Mouse (Mus musculus) lung, postnatal 36 days (tissue): ENCODE results near the gene Masp1.

Experiments
- DNase-seq: peaks from one replicate; pipeline ENCODE4 v3.0.0; 2022; ENCODE audit warnings: mixed read lengths

The Masp1 gene

GRCm38 (mm10) chr16:23520235-23520871 lies at the start of gene Masp1, which contains the start of gene Rtp4:
Gene Masp1, minus strand, starts transcription at chr16:23520815.
Gene Rtp4, plus strand, starts transcription at chr16:23520291.
- no peak for DNase-seq

- DNase-seq = no peak
Measured at GRCm38 (mm10) chr16:23568369-23568958, 47.8 kb upstream of the Masp1 start.

- no peak for DNase-seq
Measured at GRCm38 (mm10) chr16:23557669-23558068, 37.1 kb upstream of the Masp1 start.

GRCm38 (mm10) chr16:23557195-23557594 lies 36.6 kb upstream of the Masp1 start:
- peak; percentile 29 for DNase-seq

GRCm38 (mm10) chr16:23554673-23555072 lies 34.1 kb upstream of the Masp1 start:
- DNase-seq = no peak

- DNase-seq = no peak
Measured at GRCm38 (mm10) chr16:23550981-23551582, 30.5 kb upstream of the Masp1 start.

- peak; percentile 80 for DNase-seq
Measured at GRCm38 (mm10) chr16:23550346-23550980, 29.8 kb upstream of the Masp1 start.

- DNase-seq = peak; percentile 7
Measured at GRCm38 (mm10) chr16:23547783-23548182, 27.2 kb upstream of the Masp1 start.

GRCm38 (mm10) chr16:23544361-23544760 lies 23.7 kb upstream of the Masp1 start:
- DNase-seq = no peak

GRCm38 (mm10) chr16:23542866-23543265 lies 22.3 kb upstream of the Masp1 start:
- DNase-seq = no peak

- DNase-seq = no peak
Measured at GRCm38 (mm10) chr16:23541046-23541445, 20.4 kb upstream of the Masp1 start.

GRCm38 (mm10) chr16:23533707-23534106 lies 13.1 kb upstream of the Masp1 start:
- no peak for DNase-seq

- DNase-seq = no peak
Measured at GRCm38 (mm10) chr16:23529186-23529585, 8.6 kb upstream of the Masp1 start.

GRCm38 (mm10) chr16:23522081-23522480 lies 1.5 kb upstream of the Masp1 start:
- DNase-seq = no peak

- no peak for DNase-seq
Measured at GRCm38 (mm10) chr16:23521092-23521491, 477 bp upstream of the Masp1 start.

- no peak for DNase-seq
Measured at GRCm38 (mm10) chr16:23519771-23520170, 844 bp downstream of the Masp1 start.

GRCm38 (mm10) chr16:23518567-23519369 lies 1.8 kb downstream of the Masp1 start:
- DNase-seq = peak; percentile 33

GRCm38 (mm10) chr16:23517754-23518566 lies 2.7 kb downstream of the Masp1 start:
- DNase-seq = no peak

GRCm38 (mm10) chr16:23517230-23517629 lies 3.4 kb downstream of the Masp1 start:
- no peak for DNase-seq

GRCm38 (mm10) chr16:23516606-23517005 lies 4.0 kb downstream of the Masp1 start:
- no peak for DNase-seq

GRCm38 (mm10) chr16:23515766-23516165 lies 4.8 kb downstream of the Masp1 start:
- peak; percentile 71 for DNase-seq

- DNase-seq = no peak
Measured at GRCm38 (mm10) chr16:23513401-23513800, 7.2 kb downstream of the Masp1 start.
